Mouse (Mus musculus) embryonic facial prominence, embryonic 12.5 days (tissue): ENCODE results near the gene Rap1gap2. TPM values are rescaled to one million over a fixed set of nuclear protein-coding genes. Genes with fewer than 3 reads are reported as not detected.

Experiments used
- ATAC-seq: fragments of 200-750 bp; cut with Nextera tagmentation; 2 replicates; pipeline ENCODE4 v1.8.0; 2017; ENCODE audit not compliant: insufficient number of reproducible peaks, insufficient read depth, low FRiP score, low TSS enrichment
- H3K27ac ChIP-seq: fragments of 300-500 bp; sonication (generic); 2 replicates; pipeline ENCODE4 v1.5.1; 2016; ENCODE audit warnings: mild to moderate bottlenecking
- H3K27me3 ChIP-seq: fragments of 300-500 bp; sonication (generic); 2 replicates; pipeline ENCODE4 v1.6.1; 2016; ENCODE audit warnings: mild to moderate bottlenecking, moderate library complexity
- H3K36me3 ChIP-seq: fragments of 300-500 bp; sonication (generic); 2 replicates; pipeline ENCODE4 v1.6.1; 2016; ENCODE audit warnings: mild to moderate bottlenecking
- H3K4me1 ChIP-seq: fragments of 300-500 bp; sonication (generic); 2 replicates; pipeline ENCODE4 v1.6.1; 2016
- H3K4me2 ChIP-seq: fragments of 300-500 bp; sonication (generic); replicated peaks from 2 replicates; pipeline ENCODE4 v1.6.1; 2016; ENCODE audit warnings: mild to moderate bottlenecking, moderate library complexity
- H3K4me3 ChIP-seq: fragments of 300-500 bp; sonication (generic); 2 replicates; pipeline ENCODE4 v1.5.1; 2016; ENCODE audit warnings: mild to moderate bottlenecking
- H3K9ac ChIP-seq: fragments of 300-500 bp; sonication (generic); 2 replicates; pipeline ENCODE4 v1.6.1; 2016; ENCODE audit warnings: mild to moderate bottlenecking, moderate library complexity
- H3K9me3 ChIP-seq: fragments of 300-500 bp; sonication (generic); 2 replicates; pipeline ENCODE4 v1.6.1; 2016; ENCODE audit warnings: mild to moderate bottlenecking, moderate library complexity
- WGBS: fragments of 180-500 bp; shearing (Covaris S2); methylation state at CpG from one replicate; pipeline ENCODE4 v1.1.7; 2016; 5-methylcytosine and 5-hydroxymethylcytosine counted together
- polyA plus RNA-seq: library from polyadenylated mRNA; unstranded; fragments of >200 nt; fragmentation: Nextera tagmentation; extraction: Ambion mirVana; gene quantifications from 2 replicates; pipeline ENCODE4 v1.2.1, GENCODE M21; 2016

Gene Rap1gap2
- polyA plus RNA-seq, 1 experiment from 2014 or later: 3.6 TPM

- no peak for ATAC-seq
- H3K9me3 ChIP-seq: no peaks in the 10 kb centered on the region
- H3K27me3 ChIP-seq: no peaks in the 10 kb centered on the region
- peaks cover 13% of the 10 kb centered on the region; the same call in 1 of the 2 replicates for H3K4me1 ChIP-seq
- WGBS: 56% methylated on average over 4 of the region's 4 CpGs
- no peak overlapping the region for H3K9ac ChIP-seq
- no peaks in the 10 kb centered on the region for H3K36me3 ChIP-seq
- no peak overlapping the region for H3K4me2 ChIP-seq
- no peak overlapping the region for H3K4me3 ChIP-seq
- no peak overlapping the region for H3K27ac ChIP-seq
Measured at GRCm38 (mm10) chr11:74529803-74530202, 80.9 kb downstream of the Rap1gap2 start.

GRCm38 (mm10) chr11:74527555-74527954 is 83.2 kb downstream of the Rap1gap2 start:
- Histone ChIP-seq H3K4me3 (no peak overlapping the region), H3K4me2 (no peak overlapping the region), H3K27ac (no peak overlapping the region), H3K9ac (no peak overlapping the region), H3K27me3 (peaks cover 19% of the 10 kb centered on the region), H3K9me3 (no peaks in the 10 kb centered on the region), H3K4me1 (peaks cover 28% of the 10 kb centered on the region), H3K36me3 (no peaks in the 10 kb centered on the region)
- ATAC-seq: no peak
- WGBS: 75% methylated on average over 7 of the region's 7 CpGs

- Histone ChIP-seq H3K4me3 (no peak overlapping the region), H3K27ac (no peak overlapping the region), H3K9me3 (no peaks in the 10 kb centered on the region), H3K4me2 (peak overlapping the region; percentile 42), H3K36me3 (no peaks in the 10 kb centered on the region), H3K9ac (no peak overlapping the region), H3K4me1 (peaks cover 26% of the 10 kb centered on the region), H3K27me3 (peaks cover 23% of the 10 kb centered on the region)
- 14% methylated on average over 18 of the region's 18 CpGs for WGBS
- no peak for ATAC-seq
Measured at GRCm38 (mm10) chr11:74526180-74527158, 84.2 kb downstream of the Rap1gap2 start.

- 65% methylated on average over 9 of the region's 9 CpGs for WGBS
- Histone ChIP-seq H3K27ac (no peak overlapping the region), H3K4me3 (no peak overlapping the region), H3K9me3 (no peaks in the 10 kb centered on the region), H3K9ac (no peak overlapping the region), H3K27me3 (peaks cover 31% of the 10 kb centered on the region), H3K36me3 (no peaks in the 10 kb centered on the region), H3K4me1 (peaks cover 26% of the 10 kb centered on the region), H3K4me2 (no peak overlapping the region)
- ATAC-seq: no peak
Measured at GRCm38 (mm10) chr11:74525605-74526004, 85.1 kb downstream of the Rap1gap2 start.

GRCm38 (mm10) chr11:74525205-74525604 is 85.5 kb downstream of the Rap1gap2 start:
- no peak overlapping the region for H3K27ac ChIP-seq
- ATAC-seq: no peak
- WGBS: 86% methylated on average over 7 of the region's 7 CpGs

GRCm38 (mm10) chr11:74524050-74524965 is 86.4 kb downstream of the Rap1gap2 start:
- H3K36me3 ChIP-seq: no peaks in the 10 kb centered on the region
- H3K4me3 ChIP-seq: no peak overlapping the region
- H3K4me2 ChIP-seq: peak overlapping the region; percentile 92
- H3K27me3 ChIP-seq: peaks cover 40% of the 10 kb centered on the region
- no peaks in the 10 kb centered on the region for H3K9me3 ChIP-seq
- no peak for ATAC-seq
- 51% methylated on average over 9 of the region's 9 CpGs for WGBS
- H3K9ac ChIP-seq: no peak overlapping the region
- no peak overlapping the region for H3K27ac ChIP-seq
- H3K4me1 ChIP-seq: peaks cover 26% of the 10 kb centered on the region

More at GRCm38 (mm10) chr11:74525205-74525604, 85.5 kb downstream of the Rap1gap2 start:
- peaks cover 26% of the 10 kb centered on the region for H3K4me1 ChIP-seq
- H3K4me3 ChIP-seq: no peak overlapping the region
- no peaks in the 10 kb centered on the region for H3K9me3 ChIP-seq
- no peak overlapping the region for H3K4me2 ChIP-seq
- H3K27me3 ChIP-seq: peaks cover 34% of the 10 kb centered on the region
- H3K9ac ChIP-seq: no peak overlapping the region
- H3K36me3 ChIP-seq: no peaks in the 10 kb centered on the region

GRCm38 (mm10) chr11:74523210-74523951 is 87.3 kb downstream of the Rap1gap2 start:
- Histone ChIP-seq H3K27ac (no peak overlapping the region), H3K9me3 (no peaks in the 10 kb centered on the region), H3K4me2 (peak overlapping the region; percentile 92), H3K36me3 (no peaks in the 10 kb centered on the region), H3K27me3 (peaks cover 40% of the 10 kb centered on the region), H3K4me1 (peaks cover 26% of the 10 kb centered on the region), H3K4me3 (peak overlapping the region; percentile 66), H3K9ac (peak overlapping the region; percentile 63)
- no peak for ATAC-seq
- under 1% methylated on average over 30 of the region's 30 CpGs for WGBS

- Histone ChIP-seq H3K9me3 (no peaks in the 10 kb centered on the region), H3K27ac (no peak overlapping the region), H3K36me3 (no peaks in the 10 kb centered on the region), H3K4me2 (peak overlapping the region; percentile 92), H3K27me3 (peaks cover 40% of the 10 kb centered on the region), H3K4me1 (peaks cover 26% of the 10 kb centered on the region), H3K4me3 (peak overlapping the region; percentile 66), H3K9ac (peak overlapping the region; percentile 63)
- ATAC-seq: peak; percentile 73
- WGBS: under 1% methylated on average over 78 of the region's 87 CpGs
Measured at GRCm38 (mm10) chr11:74522487-74523209, 88.1 kb downstream of the Rap1gap2 start.

- H3K4me2 ChIP-seq: peak overlapping the region; percentile 92
- peaks cover 25% of the 10 kb centered on the region for H3K4me1 ChIP-seq
- H3K9me3 ChIP-seq: no peaks in the 10 kb centered on the region
- no peak overlapping the region for H3K27ac ChIP-seq
- no peak for ATAC-seq
- peaks cover 40% of the 10 kb centered on the region for H3K27me3 ChIP-seq
- peak overlapping the region; percentile 66 for H3K4me3 ChIP-seq
- no peaks in the 10 kb centered on the region for H3K36me3 ChIP-seq
- H3K9ac ChIP-seq: peak overlapping the region; percentile 63
- 2% methylated on average over 29 of the region's 29 CpGs for WGBS
Measured at GRCm38 (mm10) chr11:74521981-74522486, 88.7 kb downstream of the Rap1gap2 start.

- Histone ChIP-seq H3K27me3 (peaks cover 40% of the 10 kb centered on the region), H3K4me3 (no peak overlapping the region), H3K4me1 (peaks cover 20% of the 10 kb centered on the region), H3K36me3 (no peaks in the 10 kb centered on the region), H3K4me2 (no peak overlapping the region), H3K9me3 (no peaks in the 10 kb centered on the region), H3K27ac (no peak overlapping the region), H3K9ac (no peak overlapping the region)
- ATAC-seq: no peak
- WGBS: 84% methylated on average over 3 of the region's 3 CpGs
Measured at GRCm38 (mm10) chr11:74520201-74520600, 90.5 kb downstream of the Rap1gap2 start.
